Mouse (Mus musculus): ENCODE measurements at regions not wholly inside any gene's neighbourhood (a gene's known extent, or its start where the extent isn't known, plus 50 kb on each side); places are given as distances from the start of the nearest gene placed in this dataset.
A peak's percentile ranks its signal among the peaks of the same experiment; 100 is the strongest.

DNA sequence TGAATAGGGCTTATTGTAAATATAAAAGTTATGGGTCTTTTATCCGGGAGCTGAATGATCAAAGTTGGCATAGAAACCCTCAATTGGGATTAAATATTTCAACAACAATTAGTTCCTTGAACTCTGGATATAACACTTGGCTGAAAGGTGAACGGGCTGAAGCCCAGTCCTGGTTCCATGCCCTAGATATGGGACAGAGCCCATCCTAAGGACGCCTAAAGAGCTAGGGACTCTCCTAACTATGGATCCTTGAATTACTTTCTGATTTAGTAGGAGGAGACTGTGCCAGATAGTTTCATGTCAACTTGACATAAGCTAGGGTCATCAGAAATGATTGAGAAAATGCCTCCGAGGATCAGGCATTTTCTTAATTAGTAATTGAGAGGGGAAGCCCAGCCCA is 629.5 kb upstream of the Auts2 start:
- H3K9me3 ChIP-seq (ENCODE audit: control insufficient read depth, low read length): no peaks in the 10 kb centered on the region
- 78% methylated on average over 4 of the region's 4 CpGs for WGBS
- no peaks in the 10 kb centered on the region for H3K36me3 ChIP-seq (ENCODE audit: control insufficient read depth, insufficient read depth, low read length)
- H3K4me3 ChIP-seq (ENCODE audit: low read depth, low read length): no peak overlapping the region
- H3K4me1 ChIP-seq (ENCODE audit: control insufficient read depth, insufficient read depth, low read length): 0 out of 2 replicates have a peak, but pooled peaks cover 3% of the 10 kb centered on the region
- ATAC-seq (ENCODE audit: low read depth): no peak
- no peak overlapping the region for H3K27ac ChIP-seq (ENCODE audit: low read depth, low read length)
- no peaks in the 10 kb centered on the region for H3K27me3 ChIP-seq (ENCODE audit: control insufficient read depth, insufficient read depth, low read length)
- H3K9ac ChIP-seq (replicated peaks; ENCODE audit: low read depth, low read length): no peak overlapping the region
- no peak overlapping the region for H3K4me2 ChIP-seq (ENCODE audit: low read depth, low read length)

DNA sequence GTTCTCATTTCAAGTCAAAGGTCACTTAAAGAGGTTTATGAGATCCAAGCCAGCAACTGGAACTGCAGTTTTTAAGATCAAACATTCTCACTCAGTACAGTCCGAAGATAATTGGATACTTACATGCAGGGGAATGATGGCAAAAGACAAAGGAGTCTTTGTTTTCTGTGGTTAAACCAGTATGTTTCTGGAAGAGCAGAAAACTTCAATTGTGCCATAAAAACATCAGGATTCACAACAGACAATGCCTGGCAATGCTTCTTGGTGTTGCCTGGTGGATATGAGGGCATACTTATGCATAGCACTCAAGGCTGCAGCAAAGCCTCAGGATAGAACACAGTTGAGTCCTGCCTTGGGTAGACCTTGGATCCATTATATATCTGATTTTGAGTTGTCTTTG is 628.1 kb upstream of the Auts2 start:
- Histone ChIP-seq H3K4me3 (ENCODE audit: low read depth, low read length) (no peak overlapping the region), H3K9me3 (ENCODE audit: control insufficient read depth, low read length) (no peaks in the 10 kb centered on the region), H3K27ac (ENCODE audit: low read depth, low read length) (no peak overlapping the region), H3K36me3 (ENCODE audit: control insufficient read depth, insufficient read depth, low read length) (no peaks in the 10 kb centered on the region), H3K27me3 (ENCODE audit: control insufficient read depth, insufficient read depth, low read length) (no peaks in the 10 kb centered on the region), H3K9ac (replicated peaks; ENCODE audit: low read depth, low read length) (no peak overlapping the region), H3K4me2 (ENCODE audit: low read depth, low read length) (no peak overlapping the region), H3K4me1 (ENCODE audit: control insufficient read depth, insufficient read depth, low read length) (peaks cover 3% of the 10 kb centered on the region; the same call in 1 of the 2 replicates)
- no peak for ATAC-seq (ENCODE audit: low read depth)
- WGBS: 30% methylated on average over 1 of the region's 1 CpGs

DNA sequence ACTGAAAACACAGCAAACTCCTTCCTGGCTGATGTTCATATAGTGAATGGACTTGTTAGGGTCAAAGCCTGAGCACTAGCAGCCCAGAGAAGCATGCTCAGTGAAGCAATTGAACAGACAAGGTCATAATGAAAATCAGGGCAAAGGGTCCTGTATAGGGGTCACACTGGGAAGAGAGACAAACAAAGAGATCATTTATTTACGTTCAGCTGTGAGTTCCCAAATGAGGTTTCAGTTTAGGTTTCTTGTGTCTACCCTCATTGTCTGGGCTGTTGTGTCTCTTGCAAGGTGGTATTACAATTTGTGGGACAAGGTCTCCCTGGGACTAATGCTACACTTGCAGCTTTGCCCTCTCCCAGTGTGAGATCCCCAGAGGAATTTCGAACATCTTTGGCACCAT is 624.4 kb upstream of the Auts2 start:
- no peaks in the 10 kb centered on the region for H3K36me3 ChIP-seq (ENCODE audit: control insufficient read depth, insufficient read depth, low read length)
- WGBS: 19% methylated on average over 2 of the region's 2 CpGs
- H3K4me2 ChIP-seq (ENCODE audit: low read depth, low read length): no peak overlapping the region
- H3K27me3 ChIP-seq (ENCODE audit: control insufficient read depth, insufficient read depth, low read length): no peaks in the 10 kb centered on the region
- no peaks in the 10 kb centered on the region for H3K9me3 ChIP-seq (ENCODE audit: control insufficient read depth, low read length)
- no peak overlapping the region for H3K27ac ChIP-seq (ENCODE audit: low read depth, low read length)
- no peaks in the 10 kb centered on the region; the same call in 1 of the 2 replicates for H3K4me1 ChIP-seq (ENCODE audit: control insufficient read depth, insufficient read depth, low read length)
- ATAC-seq (ENCODE audit: low read depth): no peak
- no peak overlapping the region for H3K4me3 ChIP-seq (ENCODE audit: low read depth, low read length)
- no peak overlapping the region for H3K9ac ChIP-seq (replicated peaks; ENCODE audit: low read depth, low read length)

DNA sequence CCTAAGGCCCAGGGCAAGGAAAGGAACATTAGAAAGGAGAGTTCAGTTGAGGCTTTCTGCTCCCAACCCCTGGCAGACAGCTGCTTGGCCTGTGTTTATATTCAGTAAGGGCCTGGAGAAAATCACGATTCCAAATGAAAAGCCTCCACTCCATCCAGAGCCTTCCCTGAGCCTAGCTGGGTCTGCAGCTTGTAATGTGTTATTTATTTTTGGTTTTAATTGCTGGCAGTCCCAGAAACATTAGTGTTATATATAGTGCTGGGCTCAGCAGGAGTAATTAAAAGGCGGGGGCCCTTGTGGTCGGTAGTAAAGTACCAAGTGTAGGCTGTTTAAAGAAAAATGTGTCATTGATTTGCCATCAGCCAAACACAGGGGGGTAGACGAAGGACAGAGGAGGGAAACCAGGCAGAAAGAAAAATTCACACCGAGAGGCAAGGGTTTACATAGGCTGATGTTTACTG is 623.9 kb upstream of the Auts2 start:
- Histone ChIP-seq H3K4me1 (ENCODE audit: control insufficient read depth, insufficient read depth, low read length) (no peaks in the 10 kb centered on the region; the same call in 1 of the 2 replicates), H3K9ac (replicated peaks; ENCODE audit: low read depth, low read length) (no peak overlapping the region), H3K27me3 (ENCODE audit: control insufficient read depth, insufficient read depth, low read length) (no peaks in the 10 kb centered on the region), H3K9me3 (ENCODE audit: control insufficient read depth, low read length) (no peaks in the 10 kb centered on the region), H3K4me3 (ENCODE audit: low read depth, low read length) (no peak overlapping the region), H3K36me3 (ENCODE audit: control insufficient read depth, insufficient read depth, low read length) (no peaks in the 10 kb centered on the region), H3K4me2 (ENCODE audit: low read depth, low read length) (no peak overlapping the region), H3K27ac (ENCODE audit: low read depth, low read length) (no peak overlapping the region)
- ATAC-seq (ENCODE audit: low read depth): no peak
- WGBS: 11% methylated on average over 5 of the region's 5 CpGs

DNA sequence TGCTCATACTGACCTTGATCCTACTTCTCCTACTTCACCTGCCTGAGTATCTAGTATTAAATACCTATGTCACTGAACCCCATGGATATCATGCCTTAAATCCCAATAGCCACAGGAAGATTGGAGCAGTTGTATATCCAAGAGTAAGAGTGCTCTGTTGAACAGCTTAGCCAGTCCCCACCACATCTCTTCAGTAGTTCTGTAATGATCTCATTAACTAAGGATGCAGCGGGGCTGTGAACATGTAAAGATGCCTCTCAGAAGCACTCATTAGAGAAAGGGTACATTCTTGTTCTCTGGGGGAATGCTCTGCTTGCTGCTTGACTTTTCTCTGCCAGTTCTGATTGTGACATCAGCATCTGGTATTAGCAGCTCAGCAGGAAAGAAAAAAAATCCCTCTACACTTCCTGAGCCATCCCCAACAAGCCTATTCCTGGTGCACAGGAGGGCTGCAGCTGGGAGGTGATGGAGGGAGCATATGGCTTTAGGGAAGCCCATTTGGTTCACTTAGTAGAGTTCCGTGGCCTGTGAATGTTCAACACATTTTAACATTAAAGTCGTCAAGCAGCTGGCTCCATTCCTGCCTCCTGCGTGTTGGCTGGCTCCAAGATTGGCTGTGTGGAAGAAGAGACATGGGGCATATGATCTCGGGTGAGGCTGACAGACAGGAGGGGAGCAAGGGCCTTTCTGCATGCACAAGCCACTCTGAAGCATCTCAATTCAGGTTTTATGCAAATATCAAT is 613.1 kb upstream of the Auts2 start:
- ATAC-seq (ENCODE audit: low read depth): no peak
- Histone ChIP-seq H3K9ac (replicated peaks; ENCODE audit: low read depth, low read length) (no peak overlapping the region), H3K4me1 (ENCODE audit: control insufficient read depth, insufficient read depth, low read length) (no peaks in the 10 kb centered on the region)

DNA sequence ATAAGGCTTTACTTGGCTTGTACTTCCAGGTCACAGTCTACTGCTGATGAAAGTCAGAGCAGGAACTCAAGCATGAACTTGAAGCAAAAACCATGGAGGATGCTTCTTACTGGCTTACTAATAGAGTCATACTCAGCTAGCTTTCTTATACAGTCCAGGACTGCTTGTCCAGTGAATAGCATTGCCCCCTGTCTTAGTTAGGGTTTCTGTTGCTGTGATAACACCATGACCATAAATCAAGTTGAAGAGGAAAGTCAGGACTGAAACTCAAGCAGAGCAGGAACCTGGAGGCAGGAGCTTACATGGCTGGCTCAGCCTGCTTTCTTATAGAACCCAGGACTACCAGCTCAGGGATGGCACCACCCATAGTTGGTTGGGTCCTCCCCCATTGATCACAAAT is 602.9 kb upstream of the Auts2 start:
- no peak overlapping the region for H3K27ac ChIP-seq (ENCODE audit: low read depth, low read length)
- ATAC-seq (ENCODE audit: low read depth): no peak
- H3K4me3 ChIP-seq (ENCODE audit: low read depth, low read length): no peak overlapping the region
- no peaks in the 10 kb centered on the region for H3K27me3 ChIP-seq (ENCODE audit: control insufficient read depth, insufficient read depth, low read length)
- no peaks in the 10 kb centered on the region for H3K9me3 ChIP-seq (ENCODE audit: control insufficient read depth, low read length)
- peaks cover 5% of the 10 kb centered on the region; the same call in 1 of the 2 replicates for H3K4me1 ChIP-seq (ENCODE audit: control insufficient read depth, insufficient read depth, low read length)
- no peak overlapping the region for H3K9ac ChIP-seq (replicated peaks; ENCODE audit: low read depth, low read length)
- no peak overlapping the region for H3K4me2 ChIP-seq (ENCODE audit: low read depth, low read length)
- H3K36me3 ChIP-seq (ENCODE audit: control insufficient read depth, insufficient read depth, low read length): no peaks in the 10 kb centered on the region

More for the DNA sequence above, 613.1 kb upstream of the Auts2 start:
- no peaks in the 10 kb centered on the region for H3K36me3 ChIP-seq (ENCODE audit: control insufficient read depth, insufficient read depth, low read length)
- no peak overlapping the region for H3K4me2 ChIP-seq (ENCODE audit: low read depth, low read length)
- H3K4me3 ChIP-seq (ENCODE audit: low read depth, low read length): no peak overlapping the region
- no peaks in the 10 kb centered on the region for H3K9me3 ChIP-seq (ENCODE audit: control insufficient read depth, low read length)
- H3K27ac ChIP-seq (ENCODE audit: low read depth, low read length): no peak overlapping the region
- H3K27me3 ChIP-seq (ENCODE audit: control insufficient read depth, insufficient read depth, low read length): no peaks in the 10 kb centered on the region
- WGBS: 31% methylated on average over 5 of the region's 5 CpGs

DNA sequence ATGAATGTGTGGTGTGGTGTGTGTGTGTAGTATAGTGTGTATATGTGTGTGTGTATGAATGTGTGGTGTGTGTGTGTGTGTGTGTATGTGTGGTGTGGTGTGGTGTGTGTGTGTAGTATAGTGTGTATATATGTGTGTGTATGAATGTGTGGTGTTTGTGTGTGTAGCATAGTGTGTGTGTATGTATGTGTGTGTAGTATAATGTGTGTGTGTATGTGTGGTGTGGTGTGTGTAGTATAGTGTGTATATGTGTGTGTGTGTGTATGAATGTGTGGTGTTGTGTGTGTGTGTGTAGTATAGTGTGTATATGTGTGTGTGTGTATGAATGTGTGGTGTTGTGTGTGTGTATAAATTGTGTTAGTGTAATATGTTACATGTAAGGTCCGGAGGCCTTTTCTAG is 600.5 kb upstream of the Auts2 start:
- peaks cover 5% of the 10 kb centered on the region; the same call in 1 of the 2 replicates for H3K4me1 ChIP-seq (ENCODE audit: control insufficient read depth, insufficient read depth, low read length)
- no peaks in the 10 kb centered on the region for H3K36me3 ChIP-seq (ENCODE audit: control insufficient read depth, insufficient read depth, low read length)
- no peak overlapping the region for H3K4me3 ChIP-seq (ENCODE audit: low read depth, low read length)
- H3K9me3 ChIP-seq (ENCODE audit: control insufficient read depth, low read length): no peaks in the 10 kb centered on the region
- H3K4me2 ChIP-seq (ENCODE audit: low read depth, low read length): no peak overlapping the region
- no peak overlapping the region for H3K27ac ChIP-seq (ENCODE audit: low read depth, low read length)
- WGBS: 100% methylated on average over 1 of the region's 1 CpGs
- no peaks in the 10 kb centered on the region for H3K27me3 ChIP-seq (ENCODE audit: control insufficient read depth, insufficient read depth, low read length)
- no peak overlapping the region for H3K9ac ChIP-seq (replicated peaks; ENCODE audit: low read depth, low read length)
- peak; percentile 38; the same call in 1 of the 2 replicates for ATAC-seq (ENCODE audit: low read depth)

DNA sequence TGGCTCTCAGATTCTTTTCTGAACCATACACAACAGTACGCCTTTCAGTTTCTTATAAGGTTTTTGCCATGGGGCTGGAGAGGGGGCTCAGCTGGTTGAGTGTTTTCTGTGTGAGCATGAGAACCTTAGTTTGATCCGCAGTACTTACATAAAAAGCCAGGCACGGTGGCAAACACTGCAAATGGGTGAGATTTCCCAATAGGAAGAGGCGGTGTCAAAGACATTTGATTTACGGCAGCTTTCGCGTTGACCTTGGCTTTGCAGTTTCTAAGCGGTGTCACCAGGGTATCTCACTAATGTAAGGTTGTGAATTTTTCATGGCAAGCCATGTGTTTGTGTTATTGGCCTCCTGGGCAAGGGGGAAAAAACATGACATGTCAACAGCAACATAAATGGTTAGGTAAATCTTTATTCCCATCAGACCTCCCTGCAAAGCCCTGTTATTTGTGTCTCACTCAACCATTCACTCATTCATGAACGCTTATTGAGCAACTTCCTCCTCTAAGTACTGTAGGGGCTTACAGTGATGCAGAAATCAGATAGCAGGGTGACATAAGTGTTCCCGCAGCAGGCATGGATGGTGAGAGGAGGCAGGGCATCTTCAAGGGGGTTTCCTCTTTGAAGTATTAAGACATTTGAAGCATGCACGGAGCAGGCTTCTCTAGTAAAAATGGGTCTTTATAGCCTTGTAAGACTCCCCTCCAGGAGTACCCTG is 599.4 kb upstream of the Auts2 start:
- Histone ChIP-seq H3K9me3 (ENCODE audit: control insufficient read depth, low read length) (no peaks in the 10 kb centered on the region), H3K27ac (ENCODE audit: low read depth, low read length) (no peak overlapping the region), H3K4me3 (ENCODE audit: low read depth, low read length) (no peak overlapping the region), H3K4me1 (ENCODE audit: control insufficient read depth, insufficient read depth, low read length) (peaks cover 5% of the 10 kb centered on the region; the same call in 1 of the 2 replicates), H3K4me2 (ENCODE audit: low read depth, low read length) (no peak overlapping the region), H3K36me3 (ENCODE audit: control insufficient read depth, insufficient read depth, low read length) (no peaks in the 10 kb centered on the region), H3K9ac (replicated peaks; ENCODE audit: low read depth, low read length) (no peak overlapping the region), H3K27me3 (ENCODE audit: control insufficient read depth, insufficient read depth, low read length) (no peaks in the 10 kb centered on the region)
- ATAC-seq (ENCODE audit: low read depth): no peak
- WGBS: 48% methylated on average over 11 of the region's 11 CpGs

DNA sequence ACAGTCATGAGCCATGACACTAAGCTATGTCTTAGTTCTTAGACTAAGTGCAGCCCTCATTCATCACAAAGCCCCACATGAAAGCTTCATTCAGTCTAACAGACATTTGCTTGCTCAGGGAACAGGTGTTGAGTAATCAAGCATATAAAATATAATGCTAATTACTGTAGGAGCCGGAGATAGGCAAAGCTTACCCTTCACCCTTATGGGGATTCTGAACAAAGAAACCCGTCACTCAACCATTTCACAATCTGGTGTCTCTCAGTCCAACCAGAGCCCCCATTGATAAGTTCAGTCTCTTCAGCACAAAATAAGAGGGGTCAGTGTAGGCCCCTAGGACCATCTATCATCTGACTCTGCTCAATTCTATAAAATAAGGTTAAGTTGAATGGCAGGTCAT is 587.9 kb upstream of the Auts2 start:
- H3K27me3 ChIP-seq (ENCODE audit: control insufficient read depth, insufficient read depth, low read length): no peaks in the 10 kb centered on the region
- 44% methylated on average over 2 of the region's 2 CpGs for WGBS
- H3K27ac ChIP-seq (ENCODE audit: low read depth, low read length): no peak overlapping the region
- no peak for ATAC-seq (ENCODE audit: low read depth)
- no peaks in the 10 kb centered on the region for H3K4me1 ChIP-seq (ENCODE audit: control insufficient read depth, insufficient read depth, low read length)
- H3K4me2 ChIP-seq (ENCODE audit: low read depth, low read length): no peak overlapping the region
- no peak overlapping the region for H3K9ac ChIP-seq (replicated peaks; ENCODE audit: low read depth, low read length)
- no peaks in the 10 kb centered on the region for H3K36me3 ChIP-seq (ENCODE audit: control insufficient read depth, insufficient read depth, low read length)
- no peak overlapping the region for H3K4me3 ChIP-seq (ENCODE audit: low read depth, low read length)
- H3K9me3 ChIP-seq (ENCODE audit: control insufficient read depth, low read length): no peaks in the 10 kb centered on the region

Measured in neural tube, embryonic 14.5 days (tissue).